Mouse (Mus musculus) heart, embryonic 12.5 days (tissue): ENCODE data around the gene Gsta4. TPM values are rescaled to one million over a fixed set of nuclear protein-coding genes. Genes with fewer than 3 reads are reported as not detected.
A peak's percentile ranks its signal among the peaks of the same experiment; 100 is the strongest.
"Not testable (repeated sequence)": the region's sequence is repeated elsewhere in the genome, so short reads cannot be mapped to it uniquely, and the experiment has no call there.

ENCODE experiments used
- ATAC-seq: fragments of 200-750 bp; cut with Nextera tagmentation; 2 replicates; pipeline ENCODE4 v1.8.0; 2017; ENCODE audit warnings: moderate TSS enrichment, moderate library complexity; ENCODE audit not compliant: insufficient number of reproducible peaks, low FRiP score
- H3K27ac ChIP-seq: fragments of 300-500 bp; sonication (generic); 2 replicates; pipeline ENCODE4 v1.5.1; 2016; ENCODE audit warnings: mild to moderate bottlenecking, moderate library complexity; ENCODE audit not compliant: poor library complexity, severe bottlenecking
- H3K27me3 ChIP-seq: fragments of 300-500 bp; sonication (generic); replicated peaks from 2 replicates; pipeline ENCODE4 v1.6.1; 2016; ENCODE audit warnings: mild to moderate bottlenecking, moderate library complexity
- H3K36me3 ChIP-seq: fragments of 300-500 bp; sonication (generic); 2 replicates; pipeline ENCODE4 v1.6.1; 2016; ENCODE audit warnings: mild to moderate bottlenecking, moderate library complexity
- H3K4me1 ChIP-seq: fragments of 300-500 bp; sonication (generic); replicated peaks from 2 replicates; pipeline ENCODE4 v1.6.1; 2016; ENCODE audit warnings: mild to moderate bottlenecking
- H3K4me2 ChIP-seq: fragments of 300-500 bp; sonication (generic); 2 replicates; pipeline ENCODE4 v1.6.1; 2016; ENCODE audit warnings: mild to moderate bottlenecking, moderate library complexity
- H3K4me3 ChIP-seq: fragments of 300-500 bp; sonication (generic); 2 replicates; pipeline ENCODE4 v1.5.1; 2016; ENCODE audit warnings: mild to moderate bottlenecking
- H3K9ac ChIP-seq: fragments of 300-500 bp; sonication (generic); 2 replicates; pipeline ENCODE4 v1.6.1; 2016; ENCODE audit warnings: mild to moderate bottlenecking, moderate library complexity
- H3K9me3 ChIP-seq: fragments of 300-500 bp; sonication (generic); replicated peaks from 2 replicates; pipeline ENCODE4 v1.6.1; 2016; ENCODE audit warnings: mild to moderate bottlenecking, moderate library complexity
- WGBS: fragments of 180-500 bp; shearing (Covaris S2); methylation state at CpG from one replicate; pipeline ENCODE4 v1.1.7; 2016; 5-methylcytosine and 5-hydroxymethylcytosine counted together
- polyA plus RNA-seq: library from polyadenylated mRNA; unstranded; fragments of >200 nt; fragmentation: Nextera tagmentation; extraction: Ambion mirVana; gene quantifications from 2 replicates; pipeline ENCODE4 v1.2.1, GENCODE M21; 2016

Gsta4 gene
- polyA plus RNA-seq = 73.9 and 74.5 TPM in 2 replicates

- WGBS = 92% methylated on average over 5 of the region's 7 CpGs
- H3K4me2 ChIP-seq, H3K27me3 ChIP-seq, H3K9ac ChIP-seq, H3K4me1 ChIP-seq, H3K27ac ChIP-seq, ATAC-seq, H3K9me3 ChIP-seq, H3K36me3 ChIP-seq, H3K4me3 ChIP-seq: not testable (repeated sequence)
Observed at GRCm38 (mm10) chr9:78182474-78182873, at the start of gene Gsta4. Gene Gsta4 (plus strand): TSS chr9:78182774.

GRCm38 (mm10) chr9:78135658-78136057 lies 46.9 kb upstream of the Gsta4 start:
- 58% methylated on average over 7 of the region's 7 CpGs for WGBS
- ATAC-seq = no peak
- Histone ChIP-seq H3K27ac (no peak overlapping the region), H3K9ac (no peak overlapping the region), H3K4me1 (peaks cover 13% of the 10 kb centered on the region), H3K27me3 (no peaks in the 10 kb centered on the region), H3K4me2 (no peak overlapping the region), H3K36me3 (peaks cover 61% of the 10 kb centered on the region), H3K4me3 (no peak overlapping the region), H3K9me3 (no peaks in the 10 kb centered on the region)

- 91% methylated on average over 9 of the region's 9 CpGs for WGBS
Observed at GRCm38 (mm10) chr9:78138044-78138676, 44.4 kb upstream of the Gsta4 start.

GRCm38 (mm10) chr9:78139463-78139862 lies 43.1 kb upstream of the Gsta4 start:
- Histone ChIP-seq H3K36me3 (peaks cover 59% of the 10 kb centered on the region), H3K4me1 (peaks cover 23% of the 10 kb centered on the region), H3K27ac (peak overlapping the region; percentile 88), H3K9me3 (peaks cover 9% of the 10 kb centered on the region; the same call in 1 of the 2 replicates), H3K9ac (no peak overlapping the region), H3K4me3 (no peak overlapping the region), H3K4me2 (peak overlapping the region; percentile 12; the same call in 1 of the 2 replicates), H3K27me3 (no peaks in the 10 kb centered on the region)
- ATAC-seq = peak; percentile 53; the same call in 1 of the 2 replicates
- 54% methylated on average over 4 of the region's 4 CpGs for WGBS

More at GRCm38 (mm10) chr9:78138044-78138676, 44.4 kb upstream of the Gsta4 start:
- Histone ChIP-seq H3K36me3 (peaks cover 61% of the 10 kb centered on the region), H3K4me2 (no peak overlapping the region), H3K9me3 (peaks cover 9% of the 10 kb centered on the region; the same call in 1 of the 2 replicates), H3K4me1 (peaks cover 15% of the 10 kb centered on the region), H3K4me3 (no peak overlapping the region), H3K27ac (no peak overlapping the region), H3K27me3 (no peaks in the 10 kb centered on the region), H3K9ac (no peak overlapping the region)
- ATAC-seq = no peak

- Histone ChIP-seq H3K9ac (peak overlapping the region; percentile 34; the same call in 1 of the 2 replicates), H3K4me1 (peaks cover 27% of the 10 kb centered on the region), H3K4me2 (no peak overlapping the region), H3K27me3 (no peaks in the 10 kb centered on the region), H3K27ac (no peak overlapping the region), H3K9me3 (peaks cover 9% of the 10 kb centered on the region; the same call in 1 of the 2 replicates), H3K36me3 (peaks cover 48% of the 10 kb centered on the region), H3K4me3 (no peak overlapping the region)
- WGBS = 57% methylated on average over 4 of the region's 4 CpGs
- no peak for ATAC-seq
Observed at GRCm38 (mm10) chr9:78146099-78146498, 36.5 kb upstream of the Gsta4 start.

- ATAC-seq = no peak
- H3K4me1 ChIP-seq = peaks cover 27% of the 10 kb centered on the region
- H3K4me3 ChIP-seq = no peak overlapping the region
- no peak overlapping the region for H3K4me2 ChIP-seq
- H3K36me3 ChIP-seq = peaks cover 48% of the 10 kb centered on the region
- 81% methylated on average over 6 of the region's 6 CpGs for WGBS
- peaks cover 8% of the 10 kb centered on the region; the same call in 1 of the 2 replicates for H3K9me3 ChIP-seq
- no peak overlapping the region for H3K9ac ChIP-seq
- no peaks in the 10 kb centered on the region for H3K27me3 ChIP-seq
- no peak overlapping the region for H3K27ac ChIP-seq
Observed at GRCm38 (mm10) chr9:78146627-78147026, 35.9 kb upstream of the Gsta4 start.

GRCm38 (mm10) chr9:78148149-78148548 lies 34.4 kb upstream of the Gsta4 start:
- WGBS = 78% methylated on average over 6 of the region's 6 CpGs
- Histone ChIP-seq H3K27ac (no peak overlapping the region), H3K9ac (no peak overlapping the region), H3K4me3 (no peak overlapping the region), H3K27me3 (no peaks in the 10 kb centered on the region), H3K36me3 (peaks cover 43% of the 10 kb centered on the region), H3K9me3 (no peaks in the 10 kb centered on the region), H3K4me2 (no peak overlapping the region), H3K4me1 (peaks cover 26% of the 10 kb centered on the region)
- no peak for ATAC-seq

GRCm38 (mm10) chr9:78149770-78150169 lies 32.8 kb upstream of the Gsta4 start:
- Histone ChIP-seq H3K36me3 (peaks cover 45% of the 10 kb centered on the region), H3K4me1 (peaks cover 17% of the 10 kb centered on the region)
- not testable (repeated sequence) for H3K4me3 ChIP-seq, H3K4me2 ChIP-seq, H3K9ac ChIP-seq, H3K9me3 ChIP-seq, H3K27me3 ChIP-seq, ATAC-seq, H3K27ac ChIP-seq
- WGBS = 88% methylated on average over 2 of the region's 2 CpGs

GRCm38 (mm10) chr9:78154211-78154977 lies 28.2 kb upstream of the Gsta4 start:
- Histone ChIP-seq H3K9me3 (no peaks in the 10 kb centered on the region), H3K27me3 (no peaks in the 10 kb centered on the region), H3K36me3 (peaks cover 67% of the 10 kb centered on the region), H3K4me1 (peaks cover 7% of the 10 kb centered on the region; the same call in 1 of the 2 replicates), H3K9ac (no peak overlapping the region), H3K4me3 (no peak overlapping the region), H3K27ac (peak overlapping the region; percentile 44; the same call in 1 of the 2 replicates), H3K4me2 (no peak overlapping the region)
- no peak for ATAC-seq
- WGBS = 63% methylated on average over 11 of the region's 11 CpGs

GRCm38 (mm10) chr9:78157221-78157620 lies 25.4 kb upstream of the Gsta4 start:
- H3K36me3 ChIP-seq = peaks cover 76% of the 10 kb centered on the region
- 94% methylated on average over 1 of the region's 1 CpGs for WGBS

GRCm38 (mm10) chr9:78163291-78163690 lies 19.3 kb upstream of the Gsta4 start:
- WGBS = 77% methylated on average over 10 of the region's 10 CpGs
- no peaks in the 10 kb centered on the region for H3K27me3 ChIP-seq
- H3K4me2 ChIP-seq = no peak overlapping the region
- H3K9ac ChIP-seq = no peak overlapping the region
- no peak overlapping the region for H3K4me3 ChIP-seq
- H3K36me3 ChIP-seq = peaks cover 76% of the 10 kb centered on the region
- ATAC-seq = no peak
- H3K27ac ChIP-seq = no peak overlapping the region
- no peaks in the 10 kb centered on the region for H3K9me3 ChIP-seq
- peaks cover 24% of the 10 kb centered on the region for H3K4me1 ChIP-seq

More at GRCm38 (mm10) chr9:78157221-78157620, 25.4 kb upstream of the Gsta4 start:
- no peak overlapping the region for H3K27ac ChIP-seq
- H3K27me3 ChIP-seq = no peaks in the 10 kb centered on the region
- ATAC-seq = no peak
- peaks cover 11% of the 10 kb centered on the region for H3K4me1 ChIP-seq
- no peak overlapping the region for H3K9ac ChIP-seq
- no peak overlapping the region for H3K4me2 ChIP-seq
- H3K4me3 ChIP-seq = no peak overlapping the region
- no peaks in the 10 kb centered on the region for H3K9me3 ChIP-seq
